Mouse (Mus musculus): Measurements from ENCODE around the gene Tgfbi.

- no peak for TF ChIP-seq POLR2A (IDR thresholded peaks at IDR 0.05; ENCODE audit: control insufficient read depth, extremely low read depth, insufficient read depth, low read length, poor library complexity)
- no peak for TF ChIP-seq CTCF (IDR thresholded peaks at IDR 0.05; ENCODE audit: borderline replicate concordance, control insufficient read depth, extremely low read depth, insufficient read depth, low read length, poor library complexity)
Observed at GRCm38 (mm10) chr13:56658931-56659330, 49.6 kb downstream of the Tgfbi start.
